7 mouse cellular contexts compared by ENCODE assay signal in the genomic region with DNA sequence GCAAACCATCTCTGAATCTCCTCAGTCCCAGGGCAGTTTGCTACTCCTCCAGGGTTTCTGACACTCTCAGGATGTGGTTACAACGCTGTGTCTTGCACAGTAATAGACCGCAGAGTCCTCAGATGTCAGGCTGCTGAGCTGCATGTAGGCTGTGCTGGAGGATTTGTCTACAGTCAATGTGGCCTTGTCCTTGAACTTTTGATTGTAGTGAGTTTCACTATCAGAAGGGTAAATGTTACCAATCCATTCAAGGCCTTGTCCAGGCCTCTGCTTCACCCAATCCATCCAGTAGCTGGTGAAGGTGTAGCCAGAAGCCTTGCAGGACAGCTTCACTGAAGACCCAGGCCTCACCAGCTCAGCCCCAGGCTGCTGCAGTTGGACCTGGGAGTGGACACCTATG.
DNase-seq lines count a peak whose midpoint lies in the region; ATAC-seq lines count a peak whose summit lies in the region.

No protein-coding gene starts in this region.

- ATAC-seq in CD4-positive, CD25-positive, alpha-beta regulatory T cell, adult 4 months = peak; percentile 75
- peak; percentile 81 for ATAC-seq in activated CD4-positive, CD25-positive, alpha-beta regulatory T cell, adult 4 months
- peak; percentile 37; the same call in 1 of the 2 replicates for ATAC-seq in granulocyte monocyte progenitor cell, adult 5-6 weeks (replicated peaks; ENCODE audit: poor library complexity, severe bottlenecking)
- peak; percentile 73 for ATAC-seq in inflammation-experienced regulatory T-cells, adult 6 months
- peak; percentile 23; the same call in 1 of the 2 replicates for ATAC-seq in megakaryocyte progenitor cell, adult 5-6 weeks (replicated peaks; ENCODE audit: poor library complexity)

- DNase-seq in CD4-positive helper T cell, adult 2 months (ENCODE audit: low read depth, low spot score) = peak; percentile 21
- DNase-seq in natural killer cell, adult 2 months (ENCODE audit: low spot score in 2 of 2) = peak; percentile 8 to 35

Comparison
In these comparisons a context has a peak if more than half of its experiments do, and no peak if none do; other contexts are left out.
1. Peak in every context shown above with its lines: DNase-seq and ATAC-seq.
2. ATAC-seq: peak in every context shown above with its lines; median percentile 81 in activated CD4-positive, CD25-positive, alpha-beta regulatory T cell, adult 4 months; 75 in CD4-positive, CD25-positive, alpha-beta regulatory T cell, adult 4 months; 73 in inflammation-experienced regulatory T-cells, adult 6 months; 37 in granulocyte monocyte progenitor cell, adult 5-6 weeks; 23 in megakaryocyte progenitor cell, adult 5-6 weeks.